Mouse (Mus musculus) stomach, embryonic 14.5 days (tissue): Measurements from ENCODE around the gene Snx29. TPM values are rescaled to one million over a fixed set of nuclear protein-coding genes. Genes with fewer than 3 reads are reported as not detected.

ENCODE experiments used
- ATAC-seq: fragments of 200-750 bp; cut with Nextera tagmentation; 2 replicates; pipeline ENCODE4 v1.8.0; 2017; ENCODE audit warnings: low read depth, moderate TSS enrichment; ENCODE audit not compliant: insufficient number of reproducible peaks, insufficient read depth, low FRiP score
- H3K27ac ChIP-seq: fragments of 300-500 bp; sonication (generic); 2 replicates; pipeline ENCODE4 v1.5.1; 2014; ENCODE audit warnings: mild to moderate bottlenecking, low read length, moderate library complexity, mixed read lengths
- H3K27me3 ChIP-seq: fragments of 300-500 bp; sonication (generic); 2 replicates; pipeline ENCODE4 v1.6.1; 2014; ENCODE audit warnings: low read length, control low read depth, mixed read lengths; ENCODE audit not compliant: control insufficient read depth, insufficient read depth
- H3K36me3 ChIP-seq: fragments of 300-500 bp; sonication (generic); 2 replicates; pipeline ENCODE4 v1.6.1; 2014; ENCODE audit warnings: mild to moderate bottlenecking, control low read depth, low read length, moderate library complexity, mixed read lengths; ENCODE audit not compliant: control insufficient read depth, insufficient read depth
- H3K4me1 ChIP-seq: fragments of 300-500 bp; sonication (generic); 2 replicates; pipeline ENCODE4 v1.6.1; 2014; ENCODE audit warnings: low read length, control low read depth, mixed read lengths; ENCODE audit not compliant: control insufficient read depth, insufficient read depth
- H3K4me2 ChIP-seq: fragments of 300-500 bp; sonication (generic); replicated peaks from 2 replicates; pipeline ENCODE4 v1.6.1; 2014; ENCODE audit warnings: low read depth, low read length, control low read depth
- H3K4me3 ChIP-seq: fragments of 300-500 bp; sonication (generic); 2 replicates; pipeline ENCODE4 v1.5.1; 2014; ENCODE audit warnings: low read depth, low read length, control low read depth
- H3K9ac ChIP-seq: fragments of 300-500 bp; sonication (generic); replicated peaks from 2 replicates; pipeline ENCODE4 v1.6.1; 2014; ENCODE audit warnings: low read depth, mild to moderate bottlenecking, control low read depth, low read length, moderate library complexity, mixed read lengths
- H3K9me3 ChIP-seq: fragments of 300-500 bp; sonication (generic); 2 replicates; pipeline ENCODE4 v1.6.1; 2016; ENCODE audit warnings: low read depth, low read length, control low read depth; ENCODE audit not compliant: control insufficient read depth
- WGBS: fragments of 180-500 bp; shearing (Covaris S2); extraction: QIAGEN DNeasy Blood & Tissue Kit; methylation state at CpG from one replicate; pipeline ENCODE4 v1.1.7; 2014; 5-methylcytosine and 5-hydroxymethylcytosine counted together
- polyA plus RNA-seq: library from polyadenylated mRNA; unstranded; fragments of >200 nt; fragmentation: Nextera tagmentation; extraction: Ambion mirVana; gene quantifications from 2 replicates; pipeline ENCODE4 v1.2.1, GENCODE M21; 2014

Snx29 gene
- polyA plus RNA-seq, 1 experiment from 2014 or later = 13.6 TPM

- ATAC-seq = no peak
Observed at GRCm38 (mm10) chr16:11468533-11469179, 145.9 kb downstream of the Snx29 start.

GRCm38 (mm10) chr16:11469491-11469890 lies 146.8 kb downstream of the Snx29 start:
- no peaks in the 10 kb centered on the region for H3K9me3 ChIP-seq
- H3K9ac ChIP-seq = no peak overlapping the region
- no peak overlapping the region for H3K4me3 ChIP-seq
- no peak overlapping the region for H3K4me2 ChIP-seq
- ATAC-seq = no peak
- H3K4me1 ChIP-seq = 0 out of 2 replicates have a peak, but pooled peaks cover 1% of the 10 kb centered on the region
- H3K36me3 ChIP-seq = no peaks in the 10 kb centered on the region
- H3K27me3 ChIP-seq = no peaks in the 10 kb centered on the region
- no peak overlapping the region for H3K27ac ChIP-seq
- 83% methylated on average over 3 of the region's 3 CpGs for WGBS

More at GRCm38 (mm10) chr16:11468533-11469179, 145.9 kb downstream of the Snx29 start:
- H3K4me2 ChIP-seq = no peak overlapping the region
- H3K4me3 ChIP-seq = no peak overlapping the region
- no peak overlapping the region for H3K9ac ChIP-seq
- H3K4me1 ChIP-seq = no peaks in the 10 kb centered on the region
- no peaks in the 10 kb centered on the region for H3K9me3 ChIP-seq
- H3K36me3 ChIP-seq = no peaks in the 10 kb centered on the region
- no peaks in the 10 kb centered on the region for H3K27me3 ChIP-seq
- no peak overlapping the region for H3K27ac ChIP-seq
- WGBS = 58% methylated on average over 15 of the region's 15 CpGs

GRCm38 (mm10) chr16:11471246-11471645 lies 148.5 kb downstream of the Snx29 start:
- no peak overlapping the region for H3K4me3 ChIP-seq
- ATAC-seq = no peak
- H3K4me2 ChIP-seq = no peak overlapping the region
- H3K27ac ChIP-seq = no peak overlapping the region
- H3K9me3 ChIP-seq = no peaks in the 10 kb centered on the region
- no peaks in the 10 kb centered on the region for H3K36me3 ChIP-seq
- WGBS = 81% methylated on average over 2 of the region's 2 CpGs
- H3K9ac ChIP-seq = no peak overlapping the region
- no peaks in the 10 kb centered on the region for H3K27me3 ChIP-seq
- 0 out of 2 replicates have a peak, but pooled peaks cover 5% of the 10 kb centered on the region for H3K4me1 ChIP-seq

- Histone ChIP-seq H3K4me1 (0 out of 2 replicates have a peak, but pooled peaks cover 5% of the 10 kb centered on the region), H3K4me2 (no peak overlapping the region), H3K27me3 (no peaks in the 10 kb centered on the region), H3K9me3 (no peaks in the 10 kb centered on the region), H3K4me3 (no peak overlapping the region), H3K9ac (no peak overlapping the region), H3K36me3 (no peaks in the 10 kb centered on the region), H3K27ac (no peak overlapping the region)
- no peak for ATAC-seq
- WGBS = 82% methylated on average over 4 of the region's 4 CpGs
Observed at GRCm38 (mm10) chr16:11472852-11473251, 150.1 kb downstream of the Snx29 start.

- no peak overlapping the region for H3K4me2 ChIP-seq
- no peak overlapping the region for H3K27ac ChIP-seq
- H3K9me3 ChIP-seq = no peaks in the 10 kb centered on the region
- H3K9ac ChIP-seq = no peak overlapping the region
- H3K27me3 ChIP-seq = no peaks in the 10 kb centered on the region
- 0 out of 2 replicates have a peak, but pooled peaks cover 5% of the 10 kb centered on the region for H3K4me1 ChIP-seq
- H3K36me3 ChIP-seq = no peaks in the 10 kb centered on the region
- 76% methylated on average over 3 of the region's 3 CpGs for WGBS
- no peak overlapping the region for H3K4me3 ChIP-seq
- ATAC-seq = no peak
Observed at GRCm38 (mm10) chr16:11473474-11473873, 150.8 kb downstream of the Snx29 start.

GRCm38 (mm10) chr16:11473893-11474505 lies 151.3 kb downstream of the Snx29 start:
- Histone ChIP-seq H3K4me1 (0 out of 2 replicates have a peak, but pooled peaks cover 5% of the 10 kb centered on the region), H3K9me3 (no peaks in the 10 kb centered on the region), H3K27ac (no peak overlapping the region), H3K4me3 (no peak overlapping the region), H3K27me3 (no peaks in the 10 kb centered on the region), H3K36me3 (no peaks in the 10 kb centered on the region), H3K9ac (no peak overlapping the region), H3K4me2 (no peak overlapping the region)
- 77% methylated on average over 6 of the region's 6 CpGs for WGBS
- no peak for ATAC-seq

GRCm38 (mm10) chr16:11475137-11475943 lies 152.6 kb downstream of the Snx29 start:
- no peak for ATAC-seq
- Histone ChIP-seq H3K27ac (no peak overlapping the region), H3K4me1 (0 out of 2 replicates have a peak, but pooled peaks cover 5% of the 10 kb centered on the region)

GRCm38 (mm10) chr16:11476314-11476713 lies 153.6 kb downstream of the Snx29 start:
- WGBS = 92% methylated on average over 1 of the region's 1 CpGs
- H3K4me1 ChIP-seq = 0 out of 2 replicates have a peak, but pooled peaks cover 5% of the 10 kb centered on the region
- no peaks in the 10 kb centered on the region for H3K36me3 ChIP-seq
- H3K9ac ChIP-seq = no peak overlapping the region
- no peaks in the 10 kb centered on the region for H3K27me3 ChIP-seq
- H3K9me3 ChIP-seq = no peaks in the 10 kb centered on the region
- no peak overlapping the region for H3K4me3 ChIP-seq
- ATAC-seq = no peak
- H3K27ac ChIP-seq = no peak overlapping the region
- no peak overlapping the region for H3K4me2 ChIP-seq

More at GRCm38 (mm10) chr16:11475137-11475943, 152.6 kb downstream of the Snx29 start:
- Histone ChIP-seq H3K4me2 (no peak overlapping the region), H3K36me3 (no peaks in the 10 kb centered on the region), H3K9me3 (no peaks in the 10 kb centered on the region), H3K4me3 (no peak overlapping the region), H3K9ac (no peak overlapping the region), H3K27me3 (no peaks in the 10 kb centered on the region)
- WGBS = 60% methylated on average over 10 of the region's 10 CpGs
